Mouse (Mus musculus) kidney, embryonic 14.5 days (tissue): ENCODE results near the gene Cab39l. TPM values are rescaled to one million over a fixed set of nuclear protein-coding genes. Genes with fewer than 3 reads are reported as not detected.

ENCODE experiments used
- ATAC-seq: fragments of 200-750 bp; cut with Nextera tagmentation; 2 replicates; pipeline ENCODE4 v1.8.0; 2017; ENCODE audit warnings: moderate number of reproducible peaks, mild to moderate bottlenecking, moderate TSS enrichment, moderate library complexity; ENCODE audit not compliant: low FRiP score, low TSS enrichment
- H3K27ac ChIP-seq: fragments of 300-500 bp; sonication (generic); 2 replicates; pipeline ENCODE4 v1.5.1; 2014; ENCODE audit warnings: low read depth, mild to moderate bottlenecking, low read length, moderate library complexity, mixed read lengths
- H3K27me3 ChIP-seq: fragments of 300-500 bp; sonication (generic); 2 replicates; pipeline ENCODE4 v1.6.1; 2014; ENCODE audit warnings: mild to moderate bottlenecking, low read length; ENCODE audit not compliant: control insufficient read depth, insufficient read depth
- H3K36me3 ChIP-seq: fragments of 300-500 bp; sonication (generic); 2 replicates; pipeline ENCODE4 v1.6.1; 2014; ENCODE audit warnings: low read length, mixed read lengths; ENCODE audit not compliant: control insufficient read depth, insufficient read depth
- H3K4me1 ChIP-seq: fragments of 300-500 bp; sonication (generic); 2 replicates; pipeline ENCODE4 v1.6.1; 2014; ENCODE audit warnings: low read length, mixed read lengths; ENCODE audit not compliant: control insufficient read depth, insufficient read depth
- H3K4me2 ChIP-seq: fragments of 300-500 bp; sonication (generic); replicated peaks from 2 replicates; pipeline ENCODE4 v1.6.1; 2014; ENCODE audit warnings: low read depth, mild to moderate bottlenecking, low read length
- H3K4me3 ChIP-seq: fragments of 300-500 bp; sonication (generic); 2 replicates; pipeline ENCODE4 v1.5.1; 2014; ENCODE audit warnings: mild to moderate bottlenecking, low read length
- H3K9ac ChIP-seq: fragments of 300-500 bp; sonication (generic); 2 replicates; pipeline ENCODE4 v1.6.1; 2014; ENCODE audit warnings: low read depth, mild to moderate bottlenecking, low read length, moderate library complexity
- H3K9me3 ChIP-seq: fragments of 300-500 bp; sonication (generic); 2 replicates; pipeline ENCODE4 v1.6.1; 2016; ENCODE audit warnings: low read length; ENCODE audit not compliant: control insufficient read depth
- WGBS: fragments of 180-500 bp; shearing (Covaris S2); extraction: QIAGEN DNeasy Blood & Tissue Kit; methylation state at CpG from one replicate; pipeline ENCODE4 v1.1.7; 2014; 5-methylcytosine and 5-hydroxymethylcytosine counted together
- polyA plus RNA-seq: library from polyadenylated mRNA; unstranded; fragments of >200 nt; fragmentation: Nextera tagmentation; extraction: Ambion mirVana; gene quantifications from 2 replicates; pipeline ENCODE4 v1.2.1, GENCODE M21; 2014

Gene Cab39l
- polyA plus RNA-seq, 1 experiment from 2014 or later = 42.6 TPM

DNA sequence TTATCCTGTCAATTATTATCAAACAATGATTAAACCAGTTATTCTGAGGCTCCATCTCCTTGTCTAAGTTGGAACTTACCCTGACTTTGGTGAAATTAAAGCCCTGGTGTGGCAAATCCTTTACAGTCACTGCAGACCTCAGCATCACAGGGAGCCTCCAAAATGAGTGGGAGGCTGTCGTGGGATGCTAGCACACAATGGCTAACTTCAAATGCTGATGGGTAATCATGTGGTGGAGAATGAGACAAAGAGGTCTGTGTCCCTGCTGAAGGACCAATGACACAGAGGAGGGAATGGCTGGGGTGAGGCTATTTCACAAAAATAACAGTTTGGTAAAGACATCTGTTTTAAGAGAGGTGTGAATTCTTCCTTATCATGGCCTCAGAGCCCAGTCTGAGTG lies 117.1 kb downstream of the Cab39l start:
- WGBS = 50% methylated on average over 1 of the region's 1 CpGs
- H3K4me2 ChIP-seq = no peak overlapping the region
- no peak overlapping the region for H3K9ac ChIP-seq
- H3K4me3 ChIP-seq = no peak overlapping the region
- H3K9me3 ChIP-seq = no peaks in the 10 kb centered on the region
- H3K4me1 ChIP-seq = no peaks in the 10 kb centered on the region
- H3K27ac ChIP-seq = no peak overlapping the region
- H3K36me3 ChIP-seq = no peaks in the 10 kb centered on the region
- ATAC-seq = no peak
- no peaks in the 10 kb centered on the region for H3K27me3 ChIP-seq

- Histone ChIP-seq H3K4me3 (no peak overlapping the region), H3K9ac (no peak overlapping the region), H3K9me3 (no peaks in the 10 kb centered on the region), H3K36me3 (peaks cover 21% of the 10 kb centered on the region), H3K4me1 (no peaks in the 10 kb centered on the region), H3K27me3 (no peaks in the 10 kb centered on the region), H3K4me2 (no peak overlapping the region), H3K27ac (no peak overlapping the region)
- ATAC-seq = no peak
- WGBS = 86% methylated on average over 6 of the region's 6 CpGs
Measured at GRCm38 (mm10) chr14:59566756-59567155, 126.0 kb downstream of the Cab39l start.

DNA sequence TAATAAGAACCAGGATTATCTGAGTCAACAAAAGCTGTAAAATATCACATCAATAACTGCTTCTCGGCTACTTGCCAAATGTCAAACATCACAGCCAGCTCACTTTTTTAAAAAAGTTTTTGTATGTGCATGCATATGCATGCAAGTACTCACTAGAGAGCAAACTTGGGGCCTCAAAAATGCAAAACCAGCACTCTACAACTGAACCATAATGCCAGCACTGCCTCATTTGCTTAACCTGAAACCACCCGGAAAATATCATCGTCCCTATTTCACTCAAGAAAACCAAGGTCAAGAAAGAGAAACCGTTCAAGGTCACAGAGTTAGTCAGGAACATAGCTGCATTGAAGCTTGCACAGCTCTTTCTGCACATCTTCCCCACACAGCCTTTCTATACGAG lies 135.6 kb downstream of the Cab39l start:
- 87% methylated on average over 5 of the region's 5 CpGs for WGBS
- H3K36me3 ChIP-seq = peaks cover 25% of the 10 kb centered on the region
- H3K4me2 ChIP-seq = no peak overlapping the region
- H3K9me3 ChIP-seq = no peaks in the 10 kb centered on the region
- H3K27me3 ChIP-seq = no peaks in the 10 kb centered on the region
- no peak overlapping the region for H3K4me3 ChIP-seq
- ATAC-seq = no peak
- no peaks in the 10 kb centered on the region for H3K4me1 ChIP-seq
- no peak overlapping the region for H3K9ac ChIP-seq
- no peak overlapping the region for H3K27ac ChIP-seq

DNA sequence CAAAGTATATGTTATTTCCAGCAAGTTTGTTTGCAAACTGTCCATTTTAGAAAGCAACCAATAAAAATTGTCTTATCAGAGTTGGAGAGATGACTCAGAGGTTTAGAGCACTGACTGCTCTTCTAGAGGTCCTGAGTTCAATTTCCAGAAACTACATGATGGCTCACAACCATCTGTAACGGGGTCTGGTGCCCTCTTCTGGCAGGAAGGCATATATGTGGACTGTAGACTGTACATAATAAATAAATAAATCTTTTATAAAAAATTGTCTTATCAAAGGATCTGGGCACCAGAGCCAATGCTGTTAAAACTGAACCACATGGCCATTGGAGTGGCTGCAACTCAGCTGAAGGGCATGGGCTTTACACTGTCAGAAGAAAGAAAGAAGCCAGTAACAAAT lies 149.8 kb downstream of the Cab39l start:
- Histone ChIP-seq H3K4me3 (no peak overlapping the region), H3K4me1 (no peaks in the 10 kb centered on the region), H3K9ac (no peak overlapping the region), H3K36me3 (peaks cover 48% of the 10 kb centered on the region), H3K9me3 (no peaks in the 10 kb centered on the region), H3K27me3 (no peaks in the 10 kb centered on the region), H3K4me2 (no peak overlapping the region), H3K27ac (no peak overlapping the region)
- WGBS = 86% methylated on average over 1 of the region's 1 CpGs
- ATAC-seq = no peak

DNA sequence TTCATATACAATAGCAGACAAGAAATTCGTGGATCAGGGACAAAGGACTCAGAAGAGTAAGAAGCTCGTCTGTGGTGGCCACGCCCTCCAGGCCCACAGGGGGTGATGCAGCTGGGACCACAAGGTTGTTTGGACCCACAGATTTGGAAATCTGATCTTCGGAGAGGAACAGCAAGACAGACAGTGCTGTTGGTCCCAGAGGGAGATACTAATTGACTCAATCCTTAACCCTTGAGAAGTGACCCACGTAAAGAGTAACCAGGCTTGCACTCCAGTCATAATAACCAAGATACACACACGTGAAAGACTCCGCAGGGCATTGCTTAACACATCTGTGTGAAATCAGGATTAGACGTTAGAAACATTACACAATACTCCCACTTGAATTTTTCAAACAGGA lies 151.1 kb downstream of the Cab39l start:
- Histone ChIP-seq H3K4me2 (no peak overlapping the region), H3K4me3 (no peak overlapping the region), H3K27me3 (no peaks in the 10 kb centered on the region), H3K4me1 (peaks cover 4% of the 10 kb centered on the region), H3K27ac (no peak overlapping the region), H3K9me3 (no peaks in the 10 kb centered on the region), H3K9ac (no peak overlapping the region), H3K36me3 (peaks cover 36% of the 10 kb centered on the region)
- ATAC-seq = no peak
- 70% methylated on average over 8 of the region's 8 CpGs for WGBS

- no peak overlapping the region for H3K4me3 ChIP-seq
- no peak overlapping the region for H3K9ac ChIP-seq
- WGBS = 87% methylated on average over 3 of the region's 3 CpGs
- no peak overlapping the region for H3K27ac ChIP-seq
- H3K27me3 ChIP-seq = no peaks in the 10 kb centered on the region
- H3K9me3 ChIP-seq = no peaks in the 10 kb centered on the region
- peaks cover 6% of the 10 kb centered on the region for H3K4me1 ChIP-seq
- no peak overlapping the region for H3K4me2 ChIP-seq
- ATAC-seq = no peak
- peaks cover 32% of the 10 kb centered on the region for H3K36me3 ChIP-seq
Measured at GRCm38 (mm10) chr14:59592593-59592992, 151.8 kb downstream of the Cab39l start.

DNA sequence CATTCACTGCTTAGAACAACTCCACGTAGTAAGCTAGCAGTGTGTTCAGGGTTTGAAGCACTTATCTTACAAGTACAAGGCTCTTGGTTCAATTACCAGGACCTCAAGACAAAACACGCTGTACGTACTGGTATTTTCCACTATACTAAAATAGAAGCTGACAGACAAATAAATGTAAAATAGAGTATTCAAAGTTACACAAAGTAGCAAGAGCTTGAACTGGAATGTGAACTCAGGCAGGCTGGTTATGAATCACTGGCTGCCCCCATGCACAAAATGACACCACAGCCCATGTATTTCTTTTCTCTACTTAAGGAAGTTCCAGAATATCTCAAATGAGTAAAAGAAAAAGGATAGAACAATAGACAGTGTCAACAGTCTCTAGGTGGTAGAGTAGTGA lies 154.2 kb downstream of the Cab39l start:
- H3K36me3 ChIP-seq = peaks cover 12% of the 10 kb centered on the region; the same call in 1 of the 2 replicates
- H3K27me3 ChIP-seq = no peaks in the 10 kb centered on the region
- WGBS = 95% methylated on average over 3 of the region's 3 CpGs

DNA sequence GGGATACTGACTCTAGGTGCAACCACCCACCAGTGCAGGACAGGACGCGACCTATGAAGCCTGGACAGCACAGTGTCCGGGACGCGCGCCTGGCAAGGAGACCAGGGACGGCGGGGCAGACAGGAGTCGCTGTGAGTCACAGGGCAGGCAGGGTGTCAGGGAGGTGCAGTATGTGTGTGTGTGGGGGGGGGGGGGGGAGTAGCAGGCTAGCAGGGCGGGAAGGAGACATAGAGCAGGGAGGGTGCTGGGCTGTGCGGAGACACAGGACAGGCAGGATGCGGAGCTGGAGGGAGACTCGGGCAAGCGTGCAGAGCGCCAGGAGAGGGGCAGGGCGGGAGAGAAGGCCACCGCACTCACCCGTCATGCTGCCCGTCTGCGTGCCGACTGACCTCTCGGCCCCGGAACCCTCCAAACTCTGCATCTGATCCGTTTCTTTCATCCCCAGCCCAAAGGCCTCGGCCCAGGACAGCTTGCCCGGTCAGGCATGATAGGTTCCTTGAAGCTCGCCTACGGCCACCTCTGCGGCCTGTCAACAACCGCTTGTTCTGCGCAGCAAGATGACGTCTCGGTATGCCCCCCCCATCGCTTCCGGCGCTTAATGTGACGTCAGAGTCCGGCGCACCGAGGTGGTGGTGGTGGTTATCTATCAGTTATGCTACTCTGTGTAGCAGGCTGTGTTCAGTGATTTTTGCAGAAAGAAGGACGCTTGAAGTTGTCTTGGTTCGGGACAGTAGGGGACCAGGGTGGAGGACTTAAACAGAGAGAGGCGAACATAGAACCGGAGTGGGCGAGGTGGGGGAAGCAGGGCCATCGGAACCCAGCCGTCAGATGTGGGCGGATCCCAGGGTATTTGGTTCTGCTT lies 156.9 kb downstream of the Cab39l start, which contains the start of gene Cdadc1:
TSS of gene Cdadc1 (minus strand) at position 562 of the 862 bp plus-strand sequence.
- under 1% methylated on average over 41 of the region's 48 CpGs for WGBS
- peak within 1 kb of the TSS; percentile 15; the same call in 1 of the 2 replicates for H3K27ac ChIP-seq

More for the DNA sequence above, 154.2 kb downstream of the Cab39l start:
- no peak overlapping the region for H3K27ac ChIP-seq
- no peak overlapping the region for H3K4me2 ChIP-seq
- no peak for ATAC-seq
- H3K9me3 ChIP-seq = no peaks in the 10 kb centered on the region
- no peak overlapping the region for H3K4me3 ChIP-seq
- H3K4me1 ChIP-seq = peaks cover 6% of the 10 kb centered on the region
- H3K9ac ChIP-seq = no peak overlapping the region

DNA sequence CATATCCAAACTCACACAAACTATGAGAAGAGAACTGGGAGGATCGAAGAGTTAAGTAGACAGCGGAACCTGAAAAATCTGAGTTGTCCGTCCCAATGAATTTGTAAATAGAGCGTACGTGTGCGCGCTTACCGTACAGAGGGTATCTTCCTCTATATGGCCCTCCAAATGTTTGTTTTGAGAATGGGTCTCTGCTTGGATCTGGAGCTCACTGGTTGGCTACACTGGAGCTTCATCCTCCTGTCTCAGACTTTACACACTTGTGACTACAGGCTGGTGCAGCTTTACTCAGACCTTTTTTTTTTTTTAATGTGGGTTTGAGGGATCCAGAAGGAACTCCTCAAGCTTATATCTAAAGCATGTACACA lies 157.5 kb downstream of the Cab39l start:
- peak overlapping the region; percentile 98 for H3K4me3 ChIP-seq
- peak overlapping the region; percentile 85 for H3K4me2 ChIP-seq
- peak overlapping the region; percentile 87 for H3K9ac ChIP-seq
- H3K27me3 ChIP-seq = no peaks in the 10 kb centered on the region
- H3K4me1 ChIP-seq = peaks cover 6% of the 10 kb centered on the region
- 6% methylated on average over 8 of the region's 8 CpGs for WGBS
- H3K36me3 ChIP-seq = peaks cover 6% of the 10 kb centered on the region; the same call in 1 of the 2 replicates
- H3K9me3 ChIP-seq = no peaks in the 10 kb centered on the region
- H3K27ac ChIP-seq = peak overlapping the region; percentile 15; the same call in 1 of the 2 replicates
- 0 out of 2 replicates have a peak, but pooled peaks have one; percentile 33 for ATAC-seq

More for the DNA sequence above, 156.9 kb downstream of the Cab39l start, which contains the start of gene Cdadc1:
- H3K9me3 ChIP-seq = no peaks in the 10 kb centered on the region
- peak within 1 kb of the TSS; percentile 98 for H3K4me3 ChIP-seq
- no peaks in the 10 kb centered on the region for H3K27me3 ChIP-seq
- peak within 1 kb of the TSS; percentile 85 for H3K4me2 ChIP-seq
- peaks cover 6% of the 10 kb centered on the region; the same call in 1 of the 2 replicates for H3K36me3 ChIP-seq
- H3K4me1 ChIP-seq = peaks cover 6% of the 10 kb centered on the region
- ATAC-seq = peak; percentile 92
- peak within 1 kb of the TSS; percentile 87 for H3K9ac ChIP-seq
